Mouse (Mus musculus) ovary, postnatal 14 days (tissue): ENCODE data around the gene Cckar.

ENCODE experiments used
- DNase-seq: peaks from one replicate; pipeline ENCODE4 v3.0.0; 2022; ENCODE audit warnings: low spot score

Gene Cckar

GRCm38 (mm10) chr5:53672352-53672751 is 35.2 kb downstream of the Cckar start:
- peak; percentile 63 for DNase-seq

- DNase-seq, result no peak
Measured at GRCm38 (mm10) chr5:53671507-53671906, 36.0 kb downstream of the Cckar start.

- no peak for DNase-seq
Measured at GRCm38 (mm10) chr5:53670321-53670938, 37.1 kb downstream of the Cckar start.

DNA sequence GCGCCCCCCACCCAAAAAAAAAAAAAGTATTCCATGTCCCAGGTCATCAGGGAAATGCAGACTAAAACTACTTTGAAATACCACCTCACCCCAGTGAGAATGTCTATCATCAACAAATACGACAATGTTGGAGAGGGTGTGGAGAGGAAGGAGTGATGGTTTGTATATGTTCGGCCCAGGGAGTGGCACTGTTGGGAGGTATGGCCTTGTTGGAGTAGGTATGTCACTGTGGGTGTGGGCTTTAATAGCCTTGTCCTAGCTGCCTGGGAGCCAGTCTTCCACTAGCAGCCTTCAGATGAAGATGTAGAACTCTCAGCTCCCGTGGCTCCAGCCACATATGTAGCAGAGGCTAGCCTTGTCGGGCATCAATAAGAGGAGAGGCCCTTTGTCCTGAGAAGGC is 39.5 kb downstream of the Cckar start:
- DNase-seq, result no peak

GRCm38 (mm10) chr5:53663665-53664064 is 43.8 kb downstream of the Cckar start:
- no peak for DNase-seq

- no peak for DNase-seq
Measured at GRCm38 (mm10) chr5:53662413-53662812, 45.1 kb downstream of the Cckar start.

GRCm38 (mm10) chr5:53661508-53661907 is 46.0 kb downstream of the Cckar start:
- DNase-seq, result no peak

DNA sequence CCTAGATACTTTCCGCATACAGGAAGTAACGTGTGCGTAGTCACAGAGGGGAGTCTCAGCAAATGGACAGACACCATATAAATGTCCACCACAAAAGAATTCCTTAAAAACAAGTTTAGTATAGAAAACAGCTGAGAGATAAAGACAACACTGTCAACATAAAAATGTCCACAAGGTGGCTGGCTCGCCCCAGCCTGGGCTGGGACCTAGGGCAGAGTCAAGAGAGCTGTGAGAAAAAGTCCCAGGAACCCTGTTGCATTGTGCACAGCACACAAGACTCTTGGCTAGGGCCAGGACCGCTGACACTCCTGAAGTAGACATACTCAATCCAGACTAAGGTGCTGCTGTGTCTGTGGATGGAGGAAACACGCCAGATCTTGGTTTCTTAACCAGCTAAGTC is 49.6 kb downstream of the Cckar start:
- DNase-seq, result peak; percentile 16

- no peak for DNase-seq
Measured at GRCm38 (mm10) chr5:53656596-53656995, 50.9 kb downstream of the Cckar start.
